Mouse (Mus musculus) thymus, adult 2 months (tissue): ENCODE results near the gene Cbfa2t2. TPM values are rescaled to one million over a fixed set of nuclear protein-coding genes. Genes with fewer than 3 reads are reported as not detected.

Experiments
- DNase-seq: peaks from one replicate; pipeline ENCODE4 v3.0.0; 2021
- H3K27ac ChIP-seq: fragments of 200-500 bp; 2 replicates; pipeline ENCODE4 v1.5.1; 2012; ENCODE audit warnings: low read length, control low read depth; ENCODE audit not compliant: control insufficient read depth, insufficient read depth
- H3K27me3 ChIP-seq: fragments of 200-500 bp; 2 replicates; pipeline ENCODE4 v1.6.1; 2012; ENCODE audit warnings: mild to moderate bottlenecking, low read length, moderate library complexity, mixed read lengths; ENCODE audit not compliant: control insufficient read depth, insufficient read depth
- H3K36me3 ChIP-seq: fragments of 200-500 bp; 2 replicates; pipeline ENCODE4 v1.6.1; 2012; ENCODE audit warnings: mild to moderate bottlenecking, low read length, moderate library complexity; ENCODE audit not compliant: control insufficient read depth, insufficient read depth
- H3K4me1 ChIP-seq: fragments of 200-500 bp; replicated peaks from 2 replicates; pipeline ENCODE4 v1.6.1; 2012; ENCODE audit warnings: low read length; ENCODE audit not compliant: control insufficient read depth, insufficient read depth
- H3K4me3 ChIP-seq: fragments of 200-500 bp; 2 replicates; pipeline ENCODE4 v1.5.1; 2012; ENCODE audit warnings: mild to moderate bottlenecking, low read length, control low read depth, moderate library complexity; ENCODE audit not compliant: control insufficient read depth, insufficient read depth
- CTCF ChIP-seq: fragments of 200-500 bp; IDR thresholded peaks from 2 replicates; pipeline ENCODE4 v1.5.1; 2012; ENCODE audit warnings: mild to moderate bottlenecking, control low read depth, low read length, moderate library complexity, borderline replicate concordance; ENCODE audit not compliant: control insufficient read depth, poor library complexity, insufficient read depth; ENCODE audit errors: extremely low read depth
- POLR2A ChIP-seq: fragments of 200-500 bp; IDR thresholded peaks from 2 replicates; pipeline ENCODE4 v1.6.1; 2012; ENCODE audit warnings: mild to moderate bottlenecking, low read length, control low read depth, moderate library complexity; ENCODE audit not compliant: control insufficient read depth, poor library complexity, insufficient read depth; ENCODE audit errors: extremely low read depth
- WGBS: fragments of 180-500 bp; shearing (Covaris S2); methylation state at CpG from one replicate; pipeline ENCODE4 v1.1.7; 2018; 5-methylcytosine and 5-hydroxymethylcytosine counted together
- polyA plus RNA-seq: library from polyadenylated mRNA; depleted of rRNA; stranded (reverse); fragments of >200 nt; gene quantifications from 2 replicates; pipeline ENCODE4 v1.2.3, GENCODE M21; 2012

The Cbfa2t2 gene
- polyA plus RNA-seq, 1 experiment, result 27.6 TPM

DNA sequence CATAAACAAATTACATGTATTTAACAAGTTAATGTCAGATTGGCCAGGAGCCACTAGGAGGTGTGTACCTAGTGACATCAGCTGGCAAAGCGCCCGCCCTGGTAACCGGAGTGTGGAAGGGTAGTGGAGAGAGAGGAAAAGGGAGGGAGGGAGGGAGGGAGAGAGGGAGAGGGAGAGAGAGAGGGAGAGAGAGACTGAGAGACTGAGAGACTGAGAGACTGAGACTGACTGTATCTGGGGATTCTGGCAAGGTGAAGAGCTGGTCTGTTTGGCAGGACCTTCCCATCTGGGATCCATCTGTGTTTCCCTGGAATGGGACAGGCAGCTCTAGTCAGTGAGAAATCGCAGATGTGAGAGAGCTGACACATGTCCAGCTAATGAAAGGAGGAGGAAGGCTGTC is 23.6 kb downstream of the Cbfa2t2 start:
- Histone ChIP-seq H3K36me3 (no peaks in the 10 kb centered on the region), H3K27ac (no peak overlapping the region), H3K4me1 (no peaks in the 10 kb centered on the region), H3K27me3 (no peaks in the 10 kb centered on the region), H3K4me3 (no peak overlapping the region)
- TF ChIP-seq POLR2A, result no peak
- TF ChIP-seq CTCF, result no peak
- DNase-seq, result no peak
- WGBS, result 83% methylated on average over 4 of the region's 4 CpGs

DNA sequence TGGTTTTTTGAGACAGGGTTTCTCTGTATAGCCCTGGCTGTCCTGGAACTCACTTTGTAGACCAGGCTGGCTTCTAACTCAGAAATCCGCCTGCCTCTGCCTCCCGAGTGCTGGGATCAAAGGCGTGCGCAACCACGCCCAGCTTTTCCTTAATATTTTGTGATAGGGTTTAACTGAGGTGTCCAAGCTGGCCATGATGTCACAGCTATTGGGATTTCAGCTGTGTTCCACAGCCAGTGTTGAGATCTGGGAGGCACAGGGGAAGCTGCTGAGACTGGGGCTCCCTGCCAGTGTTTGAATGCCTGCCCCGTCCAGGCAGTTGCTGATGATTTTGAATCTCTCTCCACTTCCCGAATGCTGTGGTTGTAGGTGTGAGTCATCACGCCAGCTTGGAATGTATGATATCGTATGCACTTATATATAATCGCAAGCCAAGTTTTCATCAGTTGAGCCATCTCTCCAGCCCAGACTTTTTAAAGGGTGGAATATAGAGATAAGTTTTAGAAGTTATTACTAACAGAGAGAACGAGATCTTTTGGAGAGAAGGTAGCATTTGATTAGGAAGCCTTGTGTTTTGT is 27.4 kb downstream of the Cbfa2t2 start:
- Histone ChIP-seq H3K4me3 (no peak overlapping the region), H3K4me1 (peaks cover 6% of the 10 kb centered on the region), H3K27me3 (no peaks in the 10 kb centered on the region), H3K27ac (no peak overlapping the region), H3K36me3 (no peaks in the 10 kb centered on the region)
- WGBS, result 88% methylated on average over 11 of the region's 11 CpGs
- no peak for TF ChIP-seq CTCF
- TF ChIP-seq POLR2A, result no peak
- DNase-seq, result no peak

DNA sequence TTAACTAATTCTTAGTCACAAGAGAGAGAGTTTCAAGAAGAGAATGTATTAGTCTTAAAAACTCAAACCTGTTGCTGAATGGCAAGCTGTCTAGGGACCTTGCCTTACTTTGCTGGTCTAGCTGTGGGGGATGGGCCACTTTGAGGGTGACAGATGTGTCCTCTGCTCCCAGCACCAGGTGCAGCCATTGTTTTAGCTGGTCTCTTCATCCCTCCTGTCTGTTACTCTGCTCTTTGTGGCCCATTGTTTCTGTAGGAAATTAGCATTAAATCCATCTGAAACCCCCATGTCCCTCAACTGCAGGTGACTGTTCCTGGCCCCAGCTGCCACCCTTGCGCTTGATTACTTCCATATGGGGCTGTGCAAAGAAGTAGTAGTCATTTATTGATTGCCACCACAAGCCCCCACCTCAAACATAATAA is 29.6 kb downstream of the Cbfa2t2 start:
- Histone ChIP-seq H3K27me3 (no peaks in the 10 kb centered on the region), H3K27ac (no peak overlapping the region), H3K36me3 (no peaks in the 10 kb centered on the region), H3K4me1 (peaks cover 6% of the 10 kb centered on the region), H3K4me3 (no peak overlapping the region)
- TF ChIP-seq CTCF (no peak), POLR2A (no peak)
- DNase-seq, result peak; percentile 63
- WGBS, result 88% methylated on average over 1 of the region's 1 CpGs

GRCm38 (mm10) chr2:154467139-154467538 is 30.9 kb downstream of the Cbfa2t2 start:
- Histone ChIP-seq H3K27ac (no peak overlapping the region), H3K4me1 (peaks cover 6% of the 10 kb centered on the region), H3K27me3 (no peaks in the 10 kb centered on the region), H3K36me3 (no peaks in the 10 kb centered on the region), H3K4me3 (no peak overlapping the region)
- 95% methylated on average over 5 of the region's 5 CpGs for WGBS
- TF ChIP-seq CTCF (no peak), POLR2A (no peak)
- DNase-seq, result no peak

GRCm38 (mm10) chr2:154474251-154475061 is 38.2 kb downstream of the Cbfa2t2 start:
- no peak overlapping the region for H3K4me3 ChIP-seq
- H3K36me3 ChIP-seq, result no peaks in the 10 kb centered on the region
- H3K27ac ChIP-seq, result no peak overlapping the region
- no peak for DNase-seq
- no peaks in the 10 kb centered on the region; the same call in 1 of the 2 replicates for H3K4me1 ChIP-seq
- no peaks in the 10 kb centered on the region for H3K27me3 ChIP-seq
- whole genome bisulfite sequencing, result 93% methylated on average over 1 of the region's 1 CpGs
- TF ChIP-seq POLR2A, result no peak
- TF ChIP-seq CTCF, result no peak

DNA sequence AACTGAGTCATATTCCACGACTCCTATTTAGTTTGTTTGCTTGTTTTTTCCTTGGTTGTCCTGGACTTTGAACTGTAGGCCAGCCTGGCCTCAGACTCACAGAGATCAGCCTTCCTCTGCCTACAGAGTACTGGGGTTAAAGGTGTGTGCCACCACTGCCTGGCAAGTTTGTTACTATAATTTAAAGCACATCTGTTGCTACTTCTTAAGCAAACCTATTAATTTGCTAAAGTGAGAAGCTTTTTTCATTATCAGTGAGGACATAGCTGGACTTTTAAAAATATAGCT is 38.7 kb downstream of the Cbfa2t2 start:
- TF ChIP-seq CTCF (no peak), POLR2A (no peak)
- Histone ChIP-seq H3K27ac (no peak overlapping the region), H3K36me3 (no peaks in the 10 kb centered on the region), H3K4me3 (no peak overlapping the region), H3K4me1 (no peaks in the 10 kb centered on the region; the same call in 1 of the 2 replicates), H3K27me3 (no peaks in the 10 kb centered on the region)
- 93% methylated on average over 1 of the region's 1 CpGs for WGBS
- no peak for DNase-seq
